Mouse (Mus musculus): ENCODE measurements around the gene Tcaf2. TPM values are rescaled to one million over a fixed set of nuclear protein-coding genes. Genes with fewer than 3 reads are reported as not detected.

The Tcaf2 gene
- total RNA-seq, 2 experiments from 2014 or later: 4.4 to 5.7 TPM

- intact Hi-C loops (cut with DNase I): no loop called here
Observed at GRCm38 (mm10) chr6:42578678-42579077, 66.4 kb downstream of the Tcaf2 start.

GRCm38 (mm10) chr6:42577433-42577832 is 67.6 kb downstream of the Tcaf2 start:
- intact Hi-C loops (cut with DNase I): no loop called here

More at GRCm38 (mm10) chr6:42578678-42579077, 66.4 kb downstream of the Tcaf2 start:
- DNase-seq: peak in 1 of 2 experiments; percentile 9

More at GRCm38 (mm10) chr6:42577433-42577832, 67.6 kb downstream of the Tcaf2 start:
- no peak for DNase-seq

Other genes with a start within 250 kb of the Tcaf2 start
- gene Tas2r143, start 245.0 kb downstream of the Tcaf2 start, total RNA-seq (2021): not detected
- gene Tas2r135, start 239.8 kb downstream of the Tcaf2 start, total RNA-seq (2021): under 1 TPM; 0.25 to 0.31 TPM
- not detected for gene Tas2r126, start 210.7 kb downstream of the Tcaf2 start, total RNA-seq (2021)
- not detected for gene Olfr458, start 180.1 kb downstream of the Tcaf2 start, total RNA-seq (2021)
- gene Olfr457, start 168.9 kb downstream of the Tcaf2 start, total RNA-seq (2021): not detected
- not detected for gene Olfr456, start 158.0 kb downstream of the Tcaf2 start, total RNA-seq (2021)
- gene Olfr455, start 97.7 kb downstream of the Tcaf2 start, total RNA-seq (2021): not detected
- gene Tcaf3, start 47.6 kb downstream of the Tcaf2 start, total RNA-seq (2021): not detected
- 10 to 100 TPM; 25.5 to 30.6 TPM for gene Tcaf1, start 64.8 kb upstream of the Tcaf2 start, total RNA-seq (2021)
- gene Olfr453, start 94.1 kb upstream of the Tcaf2 start, total RNA-seq (2021): not detected
- not detected for gene Olfr38, start 111.2 kb upstream of the Tcaf2 start, total RNA-seq (2021)
- gene Olfr452, start 139.8 kb upstream of the Tcaf2 start, total RNA-seq (2021): not detected
- gene Olfr450, start 166.7 kb upstream of the Tcaf2 start, total RNA-seq (2021): not detected
- gene Olfr449, start 189.1 kb upstream of the Tcaf2 start, total RNA-seq (2021): not detected
- not detected for gene Olfr448, start 245.2 kb upstream of the Tcaf2 start, total RNA-seq (2021)

All from heart, postnatal 10 days (tissue).